Mouse (Mus musculus) embryo, embryonic 10 days (tissue): ENCODE data around the gene Gm17581.
"Not testable (repeated sequence)": the region's sequence is repeated elsewhere in the genome, so short reads cannot be mapped to it uniquely, and the experiment has no call there.

Source experiments
- DNase-seq: peaks from one replicate; pipeline ENCODE4 v3.0.0-alpha.2; 2015; ENCODE audit warnings: low spot score

Gene Gm17581

GRCm38 (mm10) chr2:155737803-155738202 is 2.1 kb upstream of the Gm17581 start:
- DNase-seq, result no peak

GRCm38 (mm10) chr2:155736936-155737335 is 1.3 kb upstream of the Gm17581 start:
- DNase-seq, result no peak

- DNase-seq, result no peak
Observed at GRCm38 (mm10) chr2:155735080-155735479, 586 bp downstream of the Gm17581 start.

GRCm38 (mm10) chr2:155729158-155729645 is 6.5 kb downstream of the Gm17581 start, which contains the start of gene Edem2:
TSS of gene Edem2 (minus strand) at chr2:155729475.
- peak; percentile 97 for DNase-seq

GRCm38 (mm10) chr2:155728742-155729141 is 6.9 kb downstream of the Gm17581 start:
- no peak for DNase-seq

GRCm38 (mm10) chr2:155727764-155728395 is 7.8 kb downstream of the Gm17581 start:
- DNase-seq, result no peak

- DNase-seq, result no peak
Observed at GRCm38 (mm10) chr2:155726302-155726701, 9.4 kb downstream of the Gm17581 start.

GRCm38 (mm10) chr2:155724526-155724925 is 11.1 kb downstream of the Gm17581 start:
- DNase-seq, result no peak

GRCm38 (mm10) chr2:155724036-155724435 is 11.6 kb downstream of the Gm17581 start:
- DNase-seq, result no peak

- DNase-seq, result no peak
Observed at GRCm38 (mm10) chr2:155720585-155720984, 15.1 kb downstream of the Gm17581 start.

- DNase-seq, result no peak
Observed at GRCm38 (mm10) chr2:155717082-155717990, 18.3 kb downstream of the Gm17581 start.

GRCm38 (mm10) chr2:155710557-155710956 is 25.1 kb downstream of the Gm17581 start:
- no peak for DNase-seq

GRCm38 (mm10) chr2:155707251-155707650 is 28.4 kb downstream of the Gm17581 start:
- DNase-seq, result no peak

GRCm38 (mm10) chr2:155703630-155704029 is 32.0 kb downstream of the Gm17581 start:
- DNase-seq, result peak; percentile 64

- DNase-seq, result no peak
Observed at GRCm38 (mm10) chr2:155701399-155701919, 34.2 kb downstream of the Gm17581 start.

GRCm38 (mm10) chr2:155698443-155698842 is 37.2 kb downstream of the Gm17581 start:
- DNase-seq, result not testable (repeated sequence)

- DNase-seq, result no peak
Observed at GRCm38 (mm10) chr2:155696851-155697250, 38.8 kb downstream of the Gm17581 start.

- DNase-seq, result peak; percentile 92
Observed at GRCm38 (mm10) chr2:155696091-155696558, 39.5 kb downstream of the Gm17581 start.

- DNase-seq, result no peak
Observed at GRCm38 (mm10) chr2:155695316-155695715, 40.4 kb downstream of the Gm17581 start.

- DNase-seq, result no peak
Observed at GRCm38 (mm10) chr2:155694564-155694963, 41.1 kb downstream of the Gm17581 start.

GRCm38 (mm10) chr2:155693136-155693535 is 42.5 kb downstream of the Gm17581 start:
- DNase-seq, result no peak

GRCm38 (mm10) chr2:155691723-155692493 is 43.8 kb downstream of the Gm17581 start, which contains the start of gene Trpc4ap:
TSS of gene Trpc4ap (minus strand) at chr2:155692384.
- peak; percentile 98 for DNase-seq
